Mouse (Mus musculus) limb, embryonic 12.5 days (tissue): ENCODE measurements at regions not wholly inside any gene's neighbourhood (a gene's known extent, or its start where the extent isn't known, plus 50 kb on each side); places are given as distances from the start of the nearest gene placed in this dataset.

Experiments used
- ATAC-seq: fragments of 200-750 bp; cut with Nextera tagmentation; 2 replicates; pipeline ENCODE4 v1.8.0; 2017; ENCODE audit warnings: low read depth, moderate TSS enrichment; ENCODE audit not compliant: insufficient number of reproducible peaks, insufficient read depth, low FRiP score, low TSS enrichment
- H3K27ac ChIP-seq: fragments of 300-500 bp; sonication (generic); 2 replicates; pipeline ENCODE4 v1.5.1; 2016; ENCODE audit warnings: mild to moderate bottlenecking, moderate library complexity
- H3K27me3 ChIP-seq: fragments of 300-500 bp; sonication (generic); 2 replicates; pipeline ENCODE4 v1.6.1; 2016; ENCODE audit warnings: mild to moderate bottlenecking, moderate library complexity
- H3K36me3 ChIP-seq: fragments of 300-500 bp; sonication (generic); 2 replicates; pipeline ENCODE4 v1.6.1; 2016; ENCODE audit warnings: mild to moderate bottlenecking, moderate library complexity
- H3K4me1 ChIP-seq: fragments of 300-500 bp; sonication (generic); replicated peaks from 2 replicates; pipeline ENCODE4 v1.6.1; 2016
- H3K4me2 ChIP-seq: fragments of 300-500 bp; sonication (generic); 2 replicates; pipeline ENCODE4 v1.6.1; 2016; ENCODE audit warnings: mild to moderate bottlenecking, moderate library complexity
- H3K4me3 ChIP-seq: fragments of 300-500 bp; sonication (generic); replicated peaks from 2 replicates; pipeline ENCODE4 v1.5.1; 2016; ENCODE audit warnings: mild to moderate bottlenecking
- H3K9ac ChIP-seq: fragments of 300-500 bp; sonication (generic); replicated peaks from 2 replicates; pipeline ENCODE4 v1.6.1; 2016; ENCODE audit warnings: mild to moderate bottlenecking, moderate library complexity
- H3K9me3 ChIP-seq: fragments of 300-500 bp; sonication (generic); 2 replicates; pipeline ENCODE4 v1.6.1; 2016; ENCODE audit warnings: mild to moderate bottlenecking, moderate library complexity
- WGBS: fragments of 180-500 bp; shearing (Covaris S2); methylation state at CpG from one replicate; pipeline ENCODE4 v1.1.7; 2016; 5-methylcytosine and 5-hydroxymethylcytosine counted together

- Histone ChIP-seq H3K4me1 (peaks cover 17% of the 10 kb centered on the region), H3K36me3 (no peaks in the 10 kb centered on the region), H3K9me3 (no peaks in the 10 kb centered on the region), H3K4me2 (peak overlapping the region; percentile 35), H3K9ac (no peak overlapping the region), H3K4me3 (no peak overlapping the region), H3K27me3 (peaks cover 33% of the 10 kb centered on the region), H3K27ac (no peak overlapping the region)
- ATAC-seq = no peak
- 19% methylated on average over 14 of the region's 14 CpGs for WGBS
Measured at GRCm38 (mm10) chr16:93437608-93438425, 166.0 kb downstream of the Setd4 start.

GRCm38 (mm10) chr16:93436732-93437131, 167.1 kb downstream of the Setd4 start:
- Histone ChIP-seq H3K4me1 (peaks cover 11% of the 10 kb centered on the region; the same call in 1 of the 2 replicates), H3K4me2 (no peak overlapping the region), H3K27ac (no peak overlapping the region), H3K9me3 (no peaks in the 10 kb centered on the region), H3K9ac (no peak overlapping the region), H3K4me3 (no peak overlapping the region), H3K27me3 (peaks cover 33% of the 10 kb centered on the region), H3K36me3 (no peaks in the 10 kb centered on the region)
- ATAC-seq = no peak
- 54% methylated on average over 3 of the region's 3 CpGs for WGBS

- Histone ChIP-seq H3K9ac (no peak overlapping the region), H3K27ac (no peak overlapping the region), H3K36me3 (no peaks in the 10 kb centered on the region), H3K4me3 (no peak overlapping the region), H3K9me3 (no peaks in the 10 kb centered on the region), H3K4me2 (no peak overlapping the region), H3K27me3 (peaks cover 24% of the 10 kb centered on the region; the same call in 1 of the 2 replicates), H3K4me1 (no peaks in the 10 kb centered on the region)
- WGBS = 81% methylated on average over 5 of the region's 5 CpGs
- no peak for ATAC-seq
Measured at GRCm38 (mm10) chr16:93431316-93431715, 172.5 kb downstream of the Setd4 start.

GRCm38 (mm10) chr16:93429324-93429781, 174.5 kb downstream of the Setd4 start:
- Histone ChIP-seq H3K27me3 (peaks cover 25% of the 10 kb centered on the region; the same call in 1 of the 2 replicates), H3K4me3 (no peak overlapping the region), H3K9ac (no peak overlapping the region), H3K27ac (no peak overlapping the region), H3K4me2 (no peak overlapping the region), H3K9me3 (no peaks in the 10 kb centered on the region), H3K4me1 (peaks cover 4% of the 10 kb centered on the region; the same call in 1 of the 2 replicates), H3K36me3 (no peaks in the 10 kb centered on the region)
- 70% methylated on average over 8 of the region's 8 CpGs for WGBS
- ATAC-seq = no peak

GRCm38 (mm10) chr16:93427264-93427663, 176.6 kb downstream of the Setd4 start:
- Histone ChIP-seq H3K36me3 (no peaks in the 10 kb centered on the region), H3K9me3 (no peaks in the 10 kb centered on the region), H3K27me3 (peaks cover 38% of the 10 kb centered on the region), H3K4me2 (no peak overlapping the region), H3K4me1 (peaks cover 13% of the 10 kb centered on the region), H3K9ac (no peak overlapping the region), H3K4me3 (no peak overlapping the region), H3K27ac (no peak overlapping the region)
- WGBS = 86% methylated on average over 4 of the region's 4 CpGs
- ATAC-seq = no peak

- peaks cover 41% of the 10 kb centered on the region for H3K27me3 ChIP-seq
- H3K4me3 ChIP-seq = no peak overlapping the region
- no peak for ATAC-seq
- no peak overlapping the region for H3K27ac ChIP-seq
- H3K9ac ChIP-seq = no peak overlapping the region
- no peaks in the 10 kb centered on the region for H3K36me3 ChIP-seq
- peaks cover 14% of the 10 kb centered on the region for H3K4me1 ChIP-seq
- WGBS = 70% methylated on average over 6 of the region's 6 CpGs
- H3K9me3 ChIP-seq = no peaks in the 10 kb centered on the region
- H3K4me2 ChIP-seq = no peak overlapping the region
Measured at GRCm38 (mm10) chr16:93425731-93426130, 178.1 kb downstream of the Setd4 start.

- peaks cover 14% of the 10 kb centered on the region for H3K4me1 ChIP-seq
- H3K4me2 ChIP-seq = peak overlapping the region; percentile 44
- H3K4me3 ChIP-seq = 0 out of 2 replicates have a peak overlapping the region, but pooled peaks have one; percentile 4
- H3K27me3 ChIP-seq = peaks cover 34% of the 10 kb centered on the region
- no peak overlapping the region for H3K27ac ChIP-seq
- no peaks in the 10 kb centered on the region for H3K9me3 ChIP-seq
- no peak overlapping the region for H3K9ac ChIP-seq
- WGBS = 29% methylated on average over 13 of the region's 13 CpGs
- ATAC-seq = no peak
- no peaks in the 10 kb centered on the region for H3K36me3 ChIP-seq
Measured at GRCm38 (mm10) chr16:93423174-93423573, 180.7 kb downstream of the Setd4 start.

GRCm38 (mm10) chr16:93422221-93422620, 181.6 kb downstream of the Setd4 start:
- H3K9me3 ChIP-seq = no peaks in the 10 kb centered on the region
- H3K27ac ChIP-seq = no peak overlapping the region
- WGBS = 58% methylated on average over 13 of the region's 13 CpGs
- ATAC-seq = no peak
- peaks cover 14% of the 10 kb centered on the region for H3K4me1 ChIP-seq
- no peak overlapping the region for H3K4me2 ChIP-seq
- no peaks in the 10 kb centered on the region for H3K36me3 ChIP-seq
- H3K9ac ChIP-seq = no peak overlapping the region
- H3K4me3 ChIP-seq = no peak overlapping the region
- peaks cover 28% of the 10 kb centered on the region for H3K27me3 ChIP-seq

GRCm38 (mm10) chr16:93418246-93418645, 185.6 kb downstream of the Setd4 start:
- Histone ChIP-seq H3K9ac (no peak overlapping the region), H3K4me1 (peaks cover 9% of the 10 kb centered on the region; the same call in 1 of the 2 replicates), H3K4me2 (no peak overlapping the region), H3K4me3 (no peak overlapping the region), H3K9me3 (no peaks in the 10 kb centered on the region), H3K27ac (no peak overlapping the region), H3K27me3 (peaks cover 12% of the 10 kb centered on the region), H3K36me3 (no peaks in the 10 kb centered on the region)
- ATAC-seq = no peak
- 88% methylated on average over 8 of the region's 8 CpGs for WGBS

- Histone ChIP-seq H3K4me1 (peaks cover 5% of the 10 kb centered on the region; the same call in 1 of the 2 replicates), H3K4me2 (no peak overlapping the region), H3K9ac (no peak overlapping the region), H3K36me3 (no peaks in the 10 kb centered on the region), H3K9me3 (no peaks in the 10 kb centered on the region), H3K4me3 (no peak overlapping the region), H3K27ac (no peak overlapping the region), H3K27me3 (peaks cover 8% of the 10 kb centered on the region; the same call in 1 of the 2 replicates)
- ATAC-seq = no peak
- 88% methylated on average over 8 of the region's 8 CpGs for WGBS
Measured at GRCm38 (mm10) chr16:93417831-93418230, 186.0 kb downstream of the Setd4 start.

- no peak overlapping the region for H3K4me2 ChIP-seq
- H3K9me3 ChIP-seq = peaks cover 6% of the 10 kb centered on the region; the same call in 1 of the 2 replicates
- WGBS = 22% methylated on average over 16 of the region's 16 CpGs
- H3K27me3 ChIP-seq = peaks cover 21% of the 10 kb centered on the region; the same call in 1 of the 2 replicates
- peaks cover 7% of the 10 kb centered on the region; the same call in 1 of the 2 replicates for H3K4me1 ChIP-seq
- H3K27ac ChIP-seq = no peak overlapping the region
- no peak overlapping the region for H3K4me3 ChIP-seq
- no peak for ATAC-seq
- H3K9ac ChIP-seq = no peak overlapping the region
- no peaks in the 10 kb centered on the region for H3K36me3 ChIP-seq
Measured at GRCm38 (mm10) chr16:93392024-93392675, 211.7 kb downstream of the Setd4 start.
